Comparison of ENCODE assay signal across 12 mouse cellular contexts in the genomic region with DNA sequence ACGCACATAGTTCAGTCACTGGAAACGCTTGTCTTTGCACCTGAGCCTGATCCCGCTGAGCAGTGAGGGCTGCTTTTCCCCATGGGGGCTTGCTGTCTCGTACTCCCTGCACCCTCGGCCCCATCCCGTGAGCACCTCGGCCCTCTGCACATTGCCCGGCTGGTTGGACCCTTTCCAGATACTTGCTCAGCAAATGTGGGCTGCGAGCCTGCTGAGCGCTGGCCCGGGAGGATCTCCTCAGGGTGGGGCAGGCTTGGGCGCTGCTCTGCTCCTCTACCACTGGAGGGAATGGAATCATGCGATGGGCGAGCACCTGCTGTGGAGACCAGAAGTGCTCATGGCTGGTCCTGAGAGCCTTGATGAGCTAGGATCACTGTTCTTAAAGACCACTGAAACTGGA. TPM values are rescaled to one million over a fixed set of nuclear protein-coding genes. Genes with fewer than 3 reads are reported as not detected.
DNase-seq lines count a peak whose midpoint lies in the region; ATAC-seq and TF ChIP-seq lines count a peak whose summit lies in the region.
"Had no signal": no experiment of that assay in that cellular context is flagged by ENCODE, and none has a peak within 500 bp of the region (broad histone marks: within the 10 kb centered on the region; RNA-seq: fewer than 3 reads in every experiment).

No protein-coding gene starts in this region.

- H3K36me3 ChIP-seq in heart, postnatal 0 days (replicated peaks; ENCODE audit: control insufficient read depth, insufficient read depth, low read length): peaks cover 48% of the 10 kb centered on the region
- H3K36me3 ChIP-seq in stomach, embryonic 14.5 days (ENCODE audit: control insufficient read depth, insufficient read depth, low read length): peaks cover 30% of the 10 kb centered on the region
- peaks cover 8% of the 10 kb centered on the region for H3K36me3 ChIP-seq in stomach, postnatal 0 days (ENCODE audit: control insufficient read depth, insufficient read depth, low read length)
- no peaks in the 10 kb centered on the region for H3K36me3 ChIP-seq in kidney, adult 2 months (ENCODE audit: control insufficient read depth, insufficient read depth, low read length)

- no peaks in the 10 kb centered on the region for H3K4me1 ChIP-seq in heart, postnatal 0 days (ENCODE audit: control insufficient read depth, insufficient read depth)
- H3K4me1 ChIP-seq in stomach, embryonic 14.5 days (ENCODE audit: control insufficient read depth, insufficient read depth, low read length): no peaks in the 10 kb centered on the region
- H3K4me1 ChIP-seq in stomach, postnatal 0 days (replicated peaks; ENCODE audit: control insufficient read depth, insufficient read depth): no peaks in the 10 kb centered on the region
- H3K4me1 ChIP-seq in kidney, adult 2 months (ENCODE audit: control insufficient read depth, insufficient read depth, low read length): peaks cover 12% of the 10 kb centered on the region; the same call in 1 of the 2 replicates
- H3K4me1 ChIP-seq: liver, embryonic 13.5 days; neural tube, embryonic 12.5 days had no signal

- peak; percentile 57 for ATAC-seq in heart, postnatal 0 days (ENCODE audit: insufficient read depth, low read depth)
- peak; percentile 49; the same call in 1 of the 2 replicates for ATAC-seq in stomach, embryonic 14.5 days (ENCODE audit: insufficient number of reproducible peaks, insufficient read depth, low FRiP score, low read depth)
- ATAC-seq in stomach, postnatal 0 days (ENCODE audit: low FRiP score, low TSS enrichment): no peak

- DNase-seq in heart, postnatal 0 days (ENCODE audit: low spot score): no peak
- DNase-seq in heart, postnatal 25 days (ENCODE audit: low spot score): no peak
- DNase-seq in stomach, postnatal 0 days (ENCODE audit: low spot score): no peak
- DNase-seq in kidney, adult 2 months: peak; percentile 93
- DNase-seq in skeletal muscle tissue, adult 2 months (ENCODE audit: low read depth, low spot score): peak; percentile 78
- DNase-seq in ovary, postnatal 10 days (ENCODE audit: low spot score): no peak
- no peak for DNase-seq in left cerebral cortex, postnatal 25 days (ENCODE audit: low spot score in 2 of 2)
- DNase-seq: liver, embryonic 13.5 days; midbrain, embryonic 14.5 days had no signal

- no peak overlapping the region for H3K9ac ChIP-seq in heart, postnatal 0 days (replicated peaks; ENCODE audit: low read depth, low read length)
- H3K9ac ChIP-seq in stomach, embryonic 14.5 days (replicated peaks; ENCODE audit: low read depth, low read length): no peak overlapping the region
- H3K9ac ChIP-seq in stomach, postnatal 0 days (ENCODE audit: low read length): no peak overlapping the region
- H3K9ac ChIP-seq: liver, embryonic 13.5 days; neural tube, embryonic 12.5 days had no signal

- intact Hi-C loops in heart, postnatal 25 days (cut with DNase I): no loop called here
- intact Hi-C loops in left cerebral cortex, postnatal 25 days (cut with DNase I): no loop called here

- H3K27ac ChIP-seq in heart, postnatal 0 days (ENCODE audit: low read depth): no peak overlapping the region
- H3K27ac ChIP-seq in stomach, embryonic 14.5 days (ENCODE audit: low read length): no peak overlapping the region
- no peak overlapping the region for H3K27ac ChIP-seq in stomach, postnatal 0 days (replicated peaks)
- H3K27ac ChIP-seq in kidney, adult 2 months (ENCODE audit: insufficient read depth, low read depth, low read length): no peak overlapping the region
- H3K27ac ChIP-seq: liver, embryonic 13.5 days; neural tube, embryonic 12.5 days had no signal

- no peak for TF ChIP-seq EP300 in heart, postnatal 0 days (IDR thresholded peaks at IDR 0.05; ENCODE audit: low read depth)
- TF ChIP-seq EP300 in stomach, postnatal 0 days (optimal IDR thresholded peaks at IDR 0.05): no peak

- H3K9me3 ChIP-seq in heart, postnatal 0 days (replicated peaks; ENCODE audit: control insufficient read depth, low read length): no peaks in the 10 kb centered on the region
- H3K9me3 ChIP-seq in stomach, embryonic 14.5 days (ENCODE audit: control insufficient read depth, low read depth, low read length): no peaks in the 10 kb centered on the region
- no peaks in the 10 kb centered on the region for H3K9me3 ChIP-seq in stomach, postnatal 0 days (ENCODE audit: control insufficient read depth, low read length)
- H3K9me3 ChIP-seq: liver, embryonic 13.5 days; neural tube, embryonic 12.5 days had no signal

- no peaks in the 10 kb centered on the region for H3K27me3 ChIP-seq in heart, postnatal 0 days (ENCODE audit: control insufficient read depth, insufficient read depth, low read length)
- H3K27me3 ChIP-seq in stomach, embryonic 14.5 days (ENCODE audit: control insufficient read depth, insufficient read depth, low read length): no peaks in the 10 kb centered on the region
- no peaks in the 10 kb centered on the region for H3K27me3 ChIP-seq in stomach, postnatal 0 days (ENCODE audit: control insufficient read depth, insufficient read depth, low read length)
- no peaks in the 10 kb centered on the region for H3K27me3 ChIP-seq in kidney, adult 2 months (replicated peaks; ENCODE audit: control insufficient read depth, insufficient read depth, low read length)
- H3K27me3 ChIP-seq: liver, embryonic 13.5 days; neural tube, embryonic 12.5 days had no signal

- no peak for TF ChIP-seq POLR2A in kidney, adult 2 months (IDR thresholded peaks at IDR 0.05; ENCODE audit: low read depth, low read length)

- no peak overlapping the region for H3K4me2 ChIP-seq in heart, postnatal 0 days (ENCODE audit: low read depth, low read length)
- H3K4me2 ChIP-seq in stomach, embryonic 14.5 days (replicated peaks; ENCODE audit: low read depth, low read length): no peak overlapping the region
- no peak overlapping the region for H3K4me2 ChIP-seq in stomach, postnatal 0 days (replicated peaks; ENCODE audit: low read depth)
- H3K4me2 ChIP-seq: liver, embryonic 13.5 days; neural tube, embryonic 12.5 days had no signal

- no peak for TF ChIP-seq CTCF in heart, postnatal 0 days (IDR thresholded peaks at IDR 0.05; ENCODE audit: low read depth)
- no peak for TF ChIP-seq CTCF in stomach, postnatal 0 days (IDR thresholded peaks at IDR 0.05; ENCODE audit: low read depth)
- TF ChIP-seq CTCF in kidney, adult 2 months (conservative IDR thresholded peaks at IDR 0.05; ENCODE audit: insufficient read depth, insufficient read length, low read depth, low read length): no peak

- H3K4me3 ChIP-seq in heart, postnatal 0 days (ENCODE audit: low read depth, low read length): no peak overlapping the region
- no peak overlapping the region for H3K4me3 ChIP-seq in stomach, embryonic 14.5 days (ENCODE audit: low read depth, low read length)
- no peak overlapping the region for H3K4me3 ChIP-seq in stomach, postnatal 0 days (ENCODE audit: low read depth, low read length)
- no peak overlapping the region for H3K4me3 ChIP-seq in kidney, adult 2 months (ENCODE audit: insufficient read depth, low read depth, low read length)
- H3K4me3 ChIP-seq: erythroblast, embryonic 14.5 days; liver, embryonic 13.5 days; neural tube, embryonic 12.5 days had no signal

- WGBS in heart, postnatal 0 days: 44% methylated on average over 14 of the region's 14 CpGs
- WGBS in stomach, embryonic 14.5 days: 77% methylated on average over 14 of the region's 14 CpGs
- 58% methylated on average over 14 of the region's 14 CpGs for WGBS in stomach, postnatal 0 days
- WGBS in kidney, adult 2 months: 34% methylated on average over 14 of the region's 14 CpGs

RNA-seq across cellular contexts. Expression of gene Grasp, which starts 11.6 kb away (rescaled TPM):
- 8.0 and 21.3 TPM in 2 replicates for total RNA-seq in heart, postnatal 0 days (2014; rRNA removed; ENCODE audit: low replicate concordance)
- 2.0 and 2.3 TPM in 2 replicates for polyA plus RNA-seq in heart, postnatal 0 days (2015; fragmentation: Nextera tagmentation; extraction: Ambion mirVana)
- 10 to 100 TPM in 1 of 2 experiments, 1 to 10 TPM in 1; 9.4 to 12.3 TPM for total RNA-seq in heart, postnatal 25 days (2021)
- 6.4 and 7.2 TPM in 2 replicates for polyA plus RNA-seq in stomach, embryonic 14.5 days (2014; fragmentation: Nextera tagmentation; extraction: Ambion mirVana)
- polyA plus RNA-seq in stomach, postnatal 0 days (2015; fragmentation: Nextera tagmentation; extraction: Ambion mirVana): 2.0 TPM in 2 replicates
- polyA plus RNA-seq in kidney, adult 2 months (2012; rRNA removed): 6.2 and 7.0 TPM in 2 replicates
- total RNA-seq in left cerebral cortex, postnatal 25 days (2021): 10 to 100 TPM; 84.2 to 95.8 TPM

RNA-seq across cellular contexts. Expression of gene Acvr1b, which starts 38.6 kb away (rescaled TPM):
- 22.3 and 25.9 TPM in 2 replicates for total RNA-seq in heart, postnatal 0 days (2014; rRNA removed; ENCODE audit: low replicate concordance)
- polyA plus RNA-seq in heart, postnatal 0 days (2015; fragmentation: Nextera tagmentation; extraction: Ambion mirVana): 5.2 and 5.8 TPM in 2 replicates
- 10 to 100 TPM; 11.7 to 14.5 TPM for total RNA-seq in heart, postnatal 25 days (2021)
- 11.5 and 14.5 TPM in 2 replicates for polyA plus RNA-seq in stomach, embryonic 14.5 days (2014; fragmentation: Nextera tagmentation; extraction: Ambion mirVana)
- 6.9 and 8.1 TPM in 2 replicates for polyA plus RNA-seq in stomach, postnatal 0 days (2015; fragmentation: Nextera tagmentation; extraction: Ambion mirVana)
- 37.0 and 37.2 TPM in 2 replicates for polyA plus RNA-seq in kidney, adult 2 months (2012; rRNA removed)
- total RNA-seq in left cerebral cortex, postnatal 25 days (2021): 100 to 1,000 TPM; 109 to 112 TPM

RNA-seq across cellular contexts. Expression of gene Nr4a1, which starts 41.6 kb away (rescaled TPM):
- total RNA-seq in heart, postnatal 0 days (2014; rRNA removed; ENCODE audit: low replicate concordance): 40.2 and 56.0 TPM in 2 replicates
- polyA plus RNA-seq in heart, postnatal 0 days (2015; fragmentation: Nextera tagmentation; extraction: Ambion mirVana): 7.4 and 8.6 TPM in 2 replicates
- total RNA-seq in heart, postnatal 25 days (2021): 1 to 10 TPM; 5.5 to 6.3 TPM
- polyA plus RNA-seq in stomach, embryonic 14.5 days (2014; fragmentation: Nextera tagmentation; extraction: Ambion mirVana): 10.1 and 12.1 TPM in 2 replicates
- 9.4 and 17.1 TPM in 2 replicates for polyA plus RNA-seq in stomach, postnatal 0 days (2015; fragmentation: Nextera tagmentation; extraction: Ambion mirVana)
- polyA plus RNA-seq in kidney, adult 2 months (2012; rRNA removed): 4.9 and 5.7 TPM in 2 replicates
- 100 to 1,000 TPM; 111 to 133 TPM for total RNA-seq in left cerebral cortex, postnatal 25 days (2021)

Comparison
In these comparisons a context has a peak if more than half of its experiments do, and no peak if none do; other contexts are left out.
1. DNase-seq: peak in kidney, adult 2 months (single experiment) and skeletal muscle tissue, adult 2 months (single experiment); none in heart, postnatal 0 days (single experiment), heart, postnatal 25 days (single experiment), stomach, postnatal 0 days (single experiment), ovary, postnatal 10 days (single experiment) and left cerebral cortex, postnatal 25 days (0 of 2).